Mouse (Mus musculus) ovary, postnatal 36 days (tissue): ENCODE measurements at regions not wholly inside any gene's neighbourhood (a gene's known extent, or its start where the extent isn't known, plus 50 kb on each side); places are given as distances from the start of the nearest gene placed in this dataset.
"Not testable (repeated sequence)": the region's sequence is repeated elsewhere in the genome, so short reads cannot be mapped to it uniquely, and the experiment has no call there.

ENCODE experiments used
- DNase-seq: peaks from one replicate; pipeline ENCODE4 v3.0.0; 2022; ENCODE audit warnings: low spot score, mixed read lengths

DNA sequence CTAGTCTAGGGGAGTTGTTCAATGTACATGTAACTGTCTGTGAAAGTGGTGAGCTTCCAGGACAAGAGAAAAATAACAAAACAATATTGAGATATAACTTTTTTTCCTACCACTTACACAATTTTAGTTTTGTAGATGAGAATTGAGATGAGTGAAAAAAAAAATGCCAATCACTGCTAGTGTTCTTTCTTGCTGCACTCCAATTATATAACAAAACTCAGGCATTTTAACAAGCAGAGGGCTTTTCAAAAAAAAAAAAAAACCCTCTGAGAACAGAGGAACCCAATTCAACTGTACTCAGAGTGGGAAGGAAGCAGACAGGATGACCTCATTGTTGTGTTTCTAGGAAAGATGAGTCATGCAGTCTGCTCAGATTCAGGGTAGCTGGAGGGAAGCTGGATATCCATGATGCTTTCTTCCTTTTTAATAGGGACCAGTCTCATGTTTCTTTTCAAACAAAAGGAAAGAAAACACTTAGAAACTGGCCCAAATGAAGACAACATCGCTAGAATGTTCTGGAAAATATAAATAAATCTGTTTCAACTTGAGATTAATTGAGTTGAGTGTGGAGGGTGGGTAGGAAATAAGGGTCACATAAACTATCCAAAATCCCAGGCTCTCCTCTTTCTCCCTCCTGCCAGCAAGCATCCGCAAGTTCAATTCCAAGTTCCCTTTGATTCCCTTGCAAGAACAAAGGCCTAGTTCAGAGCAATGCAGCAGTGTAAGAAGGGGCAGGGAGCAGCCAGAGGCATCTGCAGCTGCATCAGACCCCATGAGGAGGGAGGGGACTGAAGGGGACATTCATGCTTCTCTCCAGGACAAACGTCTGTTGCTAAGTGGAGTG, 250.6 kb downstream of the Trib2 start:
- DNase-seq: no peak

- no peak for DNase-seq
These were observed 253.9 kb downstream of the Trib2 start for GRCm38 (mm10) chr12:15562826-15563225.

DNA sequence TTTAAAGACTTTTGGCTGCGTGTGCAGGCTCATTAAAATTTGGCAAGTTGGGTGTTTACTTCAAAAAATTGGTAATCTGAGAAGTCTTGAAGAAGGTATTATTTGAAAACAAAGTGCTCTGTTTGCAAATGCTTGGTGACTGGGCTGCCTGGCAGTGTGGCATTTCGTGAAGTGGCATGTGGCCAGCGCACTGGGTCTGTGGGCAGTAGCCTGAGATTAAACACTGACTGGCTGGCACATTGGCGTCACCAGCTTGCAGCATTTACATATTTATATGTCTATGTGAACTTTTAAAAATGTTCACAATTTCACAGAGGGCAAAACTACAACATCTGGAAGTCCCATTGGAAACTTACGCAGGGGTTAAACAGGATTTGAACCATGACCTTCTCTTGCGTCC, 261.3 kb downstream of the Trib2 start:
- DNase-seq: no peak

DNA sequence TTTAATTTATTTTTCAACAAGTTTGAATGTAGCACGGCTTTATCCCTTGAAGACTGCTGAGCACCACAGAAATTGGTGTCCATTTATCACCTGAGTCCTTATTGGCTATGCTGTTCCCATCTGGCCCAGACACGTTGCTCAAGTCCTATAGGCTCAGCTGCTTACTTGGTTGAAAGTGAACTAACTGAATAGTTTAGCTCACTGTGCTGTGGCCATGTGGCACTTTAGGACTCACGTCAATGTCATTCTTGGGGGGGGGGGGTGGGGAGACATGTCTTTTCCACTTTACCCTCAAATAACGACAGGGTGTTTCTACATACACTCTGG, 263.1 kb downstream of the Trib2 start:
- no peak for DNase-seq

DNA sequence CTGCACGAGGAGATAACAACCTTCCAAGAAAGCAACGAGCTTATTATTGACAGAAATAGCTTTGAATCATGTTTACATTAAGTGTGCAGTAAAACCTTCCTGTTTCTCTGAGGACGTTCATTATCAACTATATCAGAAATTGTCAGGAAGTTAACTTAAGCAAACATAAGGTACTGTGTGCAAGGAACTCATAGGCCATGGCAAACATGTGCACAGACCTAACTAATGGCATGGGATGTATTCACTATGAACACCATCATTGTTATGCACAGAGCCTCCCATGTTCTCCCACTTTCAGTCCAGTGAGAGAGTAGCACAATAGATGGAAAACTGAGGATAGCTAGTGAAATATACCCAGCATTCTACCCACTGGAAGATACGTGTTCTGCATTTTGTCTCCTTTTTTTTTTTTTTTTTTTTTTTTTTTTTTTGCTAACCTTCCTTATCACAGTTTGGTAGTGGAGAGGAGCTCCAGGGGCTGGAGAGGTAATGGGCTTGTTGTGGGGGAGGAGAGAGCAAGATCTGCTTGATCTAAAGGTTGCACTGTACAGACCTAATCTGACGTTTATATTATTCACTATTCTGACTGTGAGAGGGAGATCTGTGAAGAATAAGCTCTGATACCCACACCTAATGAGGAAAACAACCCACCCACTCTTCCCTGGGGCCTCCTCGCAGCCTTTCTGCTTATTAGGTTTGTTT, 263.6 kb downstream of the Trib2 start:
- DNase-seq: no peak

- no peak for DNase-seq
These were observed 264.5 kb downstream of the Trib2 start for GRCm38 (mm10) chr12:15552210-15552609.

- no peak for DNase-seq
These were observed 265.3 kb downstream of the Trib2 start for GRCm38 (mm10) chr12:15551281-15551900.

DNA sequence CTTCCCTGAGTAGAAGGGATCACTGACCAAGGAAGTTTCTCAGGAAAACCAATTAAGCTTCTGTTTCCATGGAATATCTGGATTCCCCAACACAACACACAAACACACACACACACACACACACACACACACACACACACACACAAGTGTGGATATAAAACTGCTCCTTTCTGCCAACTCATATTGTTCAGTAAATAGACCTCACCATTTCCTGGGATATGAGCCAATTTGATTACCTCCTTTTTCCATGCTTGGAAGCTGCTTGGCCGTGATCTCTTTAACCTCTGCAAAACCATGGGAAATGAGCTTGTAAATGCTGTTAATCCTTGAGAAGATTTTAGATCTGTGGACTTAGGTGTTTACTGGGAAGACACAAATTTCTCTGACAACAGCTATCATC, 272.4 kb downstream of the Trib2 start:
- no peak for DNase-seq

- DNase-seq: no peak
These were observed 274.2 kb downstream of the Trib2 start for GRCm38 (mm10) chr12:15542486-15542885.

- no peak for DNase-seq
These were observed 279.8 kb downstream of the Trib2 start for GRCm38 (mm10) chr12:15536852-15537368.

GRCm38 (mm10) chr12:15536247-15536646, 280.5 kb downstream of the Trib2 start:
- no peak for DNase-seq

DNA sequence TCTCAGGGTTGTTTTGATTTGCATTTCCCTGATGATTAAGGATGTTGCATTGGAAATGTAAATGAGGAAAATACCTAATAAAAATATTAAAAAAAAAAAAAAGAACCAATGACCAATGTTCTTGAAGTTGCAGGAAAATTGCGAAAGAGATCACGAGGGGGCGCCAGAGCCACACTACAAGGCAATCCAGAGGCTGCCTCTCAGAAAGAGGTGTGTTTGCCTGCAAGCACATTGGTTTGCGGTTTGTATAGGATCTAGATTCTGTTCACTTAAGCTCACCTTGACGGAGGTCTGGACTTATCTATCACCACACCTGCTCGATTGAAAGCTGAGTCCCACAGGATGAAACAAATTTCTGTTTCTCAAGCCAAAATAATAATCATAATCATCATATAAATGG, 280.9 kb downstream of the Trib2 start:
- peak; percentile 78 for DNase-seq

GRCm38 (mm10) chr12:15520783-15521407, 295.8 kb downstream of the Trib2 start:
- no peak for DNase-seq

- no peak for DNase-seq
These were observed 304.7 kb downstream of the Trib2 start for GRCm38 (mm10) chr12:15511994-15512393.

DNA sequence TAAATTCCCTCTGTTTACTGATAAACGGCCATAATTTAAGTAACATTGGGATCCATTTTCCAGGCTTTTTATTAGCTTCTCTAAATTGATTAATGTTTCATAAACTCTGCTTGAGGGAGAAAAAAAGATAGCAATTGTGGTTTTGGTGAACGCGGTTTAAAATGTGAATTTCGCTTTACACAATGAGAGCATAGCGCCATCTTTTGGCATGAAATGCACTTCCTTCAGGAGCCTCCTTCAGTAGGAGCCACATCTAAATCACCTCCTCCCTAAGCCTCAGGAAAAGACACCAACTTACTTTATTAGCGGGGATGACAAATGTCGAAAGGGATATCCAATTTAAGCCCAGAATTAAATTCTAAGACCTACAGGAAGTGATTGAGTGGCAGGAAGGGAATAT, 309.1 kb downstream of the Trib2 start:
- DNase-seq: no peak

DNA sequence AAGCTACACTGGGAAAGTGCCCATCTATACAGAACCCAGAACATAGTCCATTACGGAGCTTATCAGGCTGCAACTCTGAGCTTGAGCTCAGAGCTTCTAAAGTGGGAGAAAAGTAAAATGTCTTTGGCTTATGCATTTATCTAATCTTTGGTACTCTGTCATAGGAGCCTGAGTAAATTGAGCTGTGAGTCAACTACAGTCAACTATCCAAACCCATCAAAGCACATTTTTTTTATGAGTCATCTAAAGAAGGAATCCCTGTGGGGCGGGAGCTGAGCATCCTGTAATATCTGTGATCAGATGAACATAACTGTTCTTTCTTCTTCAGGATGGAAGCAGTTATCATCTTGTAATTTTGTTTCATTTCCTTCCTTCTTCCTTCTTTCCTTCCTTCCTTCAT, 323.1 kb downstream of the Trib2 start:
- DNase-seq: no peak

DNA sequence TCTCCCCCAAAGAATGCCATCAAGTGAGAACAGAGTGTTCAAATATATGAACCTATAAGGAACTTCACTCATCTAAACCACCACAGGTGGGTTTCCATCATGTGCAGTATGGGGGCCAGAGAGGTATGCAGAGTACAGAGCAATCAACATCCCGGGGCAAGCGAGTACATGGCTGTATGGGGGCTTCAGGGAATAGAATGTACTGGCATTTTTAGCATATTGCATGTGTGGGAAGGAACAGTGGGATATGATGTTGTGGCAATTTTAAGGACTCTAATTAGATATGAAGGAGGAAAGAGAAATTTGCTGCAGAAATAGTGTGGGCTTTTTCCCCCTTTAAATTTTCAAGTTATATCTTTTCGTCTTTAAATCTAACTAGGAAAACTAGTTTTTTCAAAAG, 344.0 kb downstream of the Trib2 start:
- no peak for DNase-seq

DNA sequence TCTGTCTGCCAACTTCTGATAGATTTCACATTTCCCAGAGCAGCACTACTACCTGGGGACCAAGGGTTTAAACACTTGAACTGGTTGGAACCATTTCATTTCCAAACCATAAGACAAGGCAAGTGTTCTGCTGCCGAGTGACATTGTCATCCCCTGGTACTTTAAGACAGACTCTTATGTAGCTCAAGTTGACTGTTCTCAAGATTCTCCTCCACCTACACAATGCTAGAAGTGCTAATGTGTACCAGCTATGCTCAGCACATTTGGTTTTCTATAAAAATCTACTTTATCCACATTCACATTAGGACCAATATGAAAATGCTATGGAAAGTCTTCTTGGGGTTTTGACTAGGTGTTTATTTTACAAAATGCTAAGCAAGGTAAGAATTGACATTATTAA, 357.3 kb downstream of the Trib2 start:
- DNase-seq: no peak

GRCm38 (mm10) chr12:15456369-15456768, 360.4 kb downstream of the Trib2 start:
- DNase-seq: not testable (repeated sequence)

DNA sequence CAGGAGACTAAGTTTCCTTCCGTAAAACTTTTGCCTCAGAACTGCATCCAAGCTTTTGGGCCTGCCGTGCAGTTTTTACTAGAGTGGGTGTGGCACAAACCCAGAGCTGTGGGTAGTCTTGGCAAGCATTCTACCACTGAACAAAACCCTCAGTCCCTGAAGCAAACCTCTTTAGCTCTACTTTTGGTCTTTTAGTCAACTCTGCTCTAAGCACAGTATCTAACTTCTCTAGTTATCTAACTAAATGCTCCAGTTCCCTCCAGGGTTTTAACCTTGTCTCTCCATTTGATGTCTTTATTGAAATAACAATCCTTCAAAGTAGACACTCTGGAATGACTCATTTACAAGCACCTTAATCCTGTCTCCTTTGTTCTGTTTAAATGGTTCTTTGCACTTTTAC, 361.0 kb downstream of the Trib2 start:
- DNase-seq: no peak

GRCm38 (mm10) chr12:15449484-15449883, 367.2 kb downstream of the Trib2 start:
- no peak for DNase-seq

- no peak for DNase-seq
These were observed 400.4 kb downstream of the Trib2 start for GRCm38 (mm10) chr12:15416180-15416766.
